Mouse (Mus musculus): Measurements from ENCODE around the gene F8. TPM values are rescaled to one million over a fixed set of nuclear protein-coding genes. Genes with fewer than 3 reads are reported as not detected.
A peak's percentile ranks its signal among the peaks of the same experiment; 100 is the strongest.
"Not testable (repeated sequence)": the region's sequence is repeated elsewhere in the genome, so short reads cannot be mapped to it uniquely, and the experiment has no call there.

The F8 gene
- polyA plus RNA-seq, 1 experiment from 2014 or later, result 1.2 TPM

GRCm38 (mm10) chrX:75155576-75156243 is 226.7 kb downstream of the F8 start:
- peak overlapping the region; percentile 36 for H3K4me3 ChIP-seq (ENCODE audit: low read depth, low read length)
- WGBS, result 20% methylated on average over 21 of the region's 49 CpGs
- H3K4me2 ChIP-seq (ENCODE audit: low read depth), result peak overlapping the region; percentile 43
- H3K27ac ChIP-seq (ENCODE audit: low read depth, low read length), result no peak overlapping the region
- no peaks in the 10 kb centered on the region for H3K9me3 ChIP-seq (ENCODE audit: control insufficient read depth, low read length)
- no peaks in the 10 kb centered on the region for H3K36me3 ChIP-seq (ENCODE audit: control insufficient read depth, insufficient read depth, low read length)
- H3K9ac ChIP-seq (ENCODE audit: low read length), result peak overlapping the region; percentile 50
- H3K4me1 ChIP-seq (ENCODE audit: control insufficient read depth, insufficient read depth, low read length), result no peaks in the 10 kb centered on the region
- H3K27me3 ChIP-seq (ENCODE audit: control insufficient read depth, insufficient read depth, low read length), result no peaks in the 10 kb centered on the region
- DNase-seq (ENCODE audit: low spot score) (peak; percentile 61), ATAC-seq (ENCODE audit: insufficient read depth, low FRiP score, low TSS enrichment) (peak; percentile 76)

GRCm38 (mm10) chrX:75152249-75152648 is 230.2 kb downstream of the F8 start:
- Histone ChIP-seq H3K27me3 (ENCODE audit: control insufficient read depth, insufficient read depth, low read length) (no peaks in the 10 kb centered on the region), H3K9me3 (ENCODE audit: control insufficient read depth, low read length) (no peaks in the 10 kb centered on the region), H3K27ac (ENCODE audit: low read depth, low read length) (no peak overlapping the region), H3K4me3 (ENCODE audit: low read depth, low read length) (no peak overlapping the region), H3K4me2 (ENCODE audit: low read depth) (no peak overlapping the region), H3K9ac (ENCODE audit: low read length) (no peak overlapping the region), H3K4me1 (ENCODE audit: control insufficient read depth, insufficient read depth, low read length) (no peaks in the 10 kb centered on the region), H3K36me3 (ENCODE audit: control insufficient read depth, insufficient read depth, low read length) (no peaks in the 10 kb centered on the region)
- WGBS, result 75% methylated on average over 1 of the region's 1 CpGs
- no peak for ATAC-seq (ENCODE audit: insufficient read depth, low FRiP score, low TSS enrichment)
- DNase-seq (ENCODE audit: low spot score), result no peak

GRCm38 (mm10) chrX:75150304-75150703 is 232.1 kb downstream of the F8 start:
- Histone ChIP-seq H3K27ac (ENCODE audit: low read depth, low read length) (no peak overlapping the region), H3K4me3 (ENCODE audit: low read depth, low read length) (no peak overlapping the region), H3K9me3 (ENCODE audit: control insufficient read depth, low read length) (no peaks in the 10 kb centered on the region), H3K9ac (ENCODE audit: low read length) (no peak overlapping the region), H3K36me3 (ENCODE audit: control insufficient read depth, insufficient read depth, low read length) (no peaks in the 10 kb centered on the region), H3K4me2 (ENCODE audit: low read depth) (no peak overlapping the region), H3K27me3 (ENCODE audit: control insufficient read depth, insufficient read depth, low read length) (no peaks in the 10 kb centered on the region), H3K4me1 (ENCODE audit: control insufficient read depth, insufficient read depth, low read length) (no peaks in the 10 kb centered on the region)
- WGBS, result 69% methylated on average over 2 of the region's 2 CpGs
- ATAC-seq (ENCODE audit: insufficient read depth, low FRiP score, low TSS enrichment) (no peak), DNase-seq (ENCODE audit: low spot score) (no peak)

GRCm38 (mm10) chrX:75148414-75148813 is 234.0 kb downstream of the F8 start:
- H3K27ac ChIP-seq (ENCODE audit: low read depth, low read length), result no peak overlapping the region
- 85% methylated on average over 4 of the region's 4 CpGs for WGBS
- ATAC-seq (ENCODE audit: insufficient read depth, low FRiP score, low TSS enrichment), result no peak

GRCm38 (mm10) chrX:75143124-75143555 is 239.3 kb downstream of the F8 start:
- H3K27me3 ChIP-seq (ENCODE audit: control insufficient read depth, insufficient read depth, low read length); H3K4me1 ChIP-seq (ENCODE audit: control insufficient read depth, insufficient read depth, low read length); ATAC-seq (ENCODE audit: insufficient read depth, low FRiP score, low TSS enrichment); H3K27ac ChIP-seq (ENCODE audit: low read depth, low read length); H3K36me3 ChIP-seq (ENCODE audit: control insufficient read depth, insufficient read depth, low read length); H3K9me3 ChIP-seq (ENCODE audit: control insufficient read depth, low read length); H3K9ac ChIP-seq (ENCODE audit: low read length): not testable (repeated sequence)
- DNase-seq (ENCODE audit: low spot score), result peak; percentile 18
- WGBS, result 15% methylated on average over 12 of the region's 42 CpGs
- peak overlapping the region; percentile 22 for H3K4me3 ChIP-seq (ENCODE audit: low read depth, low read length)
- peak overlapping the region; percentile 36 for H3K4me2 ChIP-seq (ENCODE audit: low read depth)

More at GRCm38 (mm10) chrX:75148414-75148813, 234.0 kb downstream of the F8 start:
- H3K4me3 ChIP-seq (ENCODE audit: low read depth, low read length), result no peak overlapping the region
- H3K36me3 ChIP-seq (ENCODE audit: control insufficient read depth, insufficient read depth, low read length), result no peaks in the 10 kb centered on the region
- no peak overlapping the region for H3K4me2 ChIP-seq (ENCODE audit: low read depth)
- no peak overlapping the region for H3K9ac ChIP-seq (ENCODE audit: low read length)
- H3K4me1 ChIP-seq (ENCODE audit: control insufficient read depth, insufficient read depth, low read length), result no peaks in the 10 kb centered on the region
- no peak for DNase-seq (ENCODE audit: low spot score)
- H3K27me3 ChIP-seq (ENCODE audit: control insufficient read depth, insufficient read depth, low read length), result no peaks in the 10 kb centered on the region
- no peaks in the 10 kb centered on the region for H3K9me3 ChIP-seq (ENCODE audit: control insufficient read depth, low read length)

GRCm38 (mm10) chrX:75138182-75138581 is 244.2 kb downstream of the F8 start:
- no peaks in the 10 kb centered on the region for H3K4me1 ChIP-seq (ENCODE audit: control insufficient read depth, insufficient read depth, low read length)
- 94% methylated on average over 2 of the region's 2 CpGs for WGBS
- DNase-seq (ENCODE audit: low spot score) (no peak), ATAC-seq (ENCODE audit: insufficient read depth, low FRiP score, low TSS enrichment) (no peak)
- no peak overlapping the region for H3K4me2 ChIP-seq (ENCODE audit: low read depth)
- H3K9ac ChIP-seq (ENCODE audit: low read length), result no peak overlapping the region
- H3K27me3 ChIP-seq (ENCODE audit: control insufficient read depth, insufficient read depth, low read length), result no peaks in the 10 kb centered on the region
- H3K36me3 ChIP-seq (ENCODE audit: control insufficient read depth, insufficient read depth, low read length), result no peaks in the 10 kb centered on the region
- no peak overlapping the region for H3K27ac ChIP-seq (ENCODE audit: low read depth, low read length)
- H3K4me3 ChIP-seq (ENCODE audit: low read depth, low read length), result no peak overlapping the region
- no peaks in the 10 kb centered on the region for H3K9me3 ChIP-seq (ENCODE audit: control insufficient read depth, low read length)

GRCm38 (mm10) chrX:75137729-75138128 is 244.7 kb downstream of the F8 start:
- WGBS, result 83% methylated on average over 2 of the region's 2 CpGs
- H3K4me2 ChIP-seq (ENCODE audit: low read depth), result no peak overlapping the region
- no peaks in the 10 kb centered on the region for H3K4me1 ChIP-seq (ENCODE audit: control insufficient read depth, insufficient read depth, low read length)
- H3K36me3 ChIP-seq (ENCODE audit: control insufficient read depth, insufficient read depth, low read length), result no peaks in the 10 kb centered on the region
- ATAC-seq (ENCODE audit: insufficient read depth, low FRiP score, low TSS enrichment) (no peak), DNase-seq (ENCODE audit: low spot score) (no peak)
- H3K27ac ChIP-seq (ENCODE audit: low read depth, low read length), result no peak overlapping the region
- H3K9ac ChIP-seq (ENCODE audit: low read length), result no peak overlapping the region
- no peaks in the 10 kb centered on the region for H3K9me3 ChIP-seq (ENCODE audit: control insufficient read depth, low read length)
- H3K4me3 ChIP-seq (ENCODE audit: low read depth, low read length), result no peak overlapping the region
- H3K27me3 ChIP-seq (ENCODE audit: control insufficient read depth, insufficient read depth, low read length), result no peaks in the 10 kb centered on the region

GRCm38 (mm10) chrX:75136938-75137337 is 245.5 kb downstream of the F8 start:
- Histone ChIP-seq H3K4me2 (ENCODE audit: low read depth) (no peak overlapping the region), H3K4me3 (ENCODE audit: low read depth, low read length) (no peak overlapping the region), H3K9ac (ENCODE audit: low read length) (no peak overlapping the region), H3K9me3 (ENCODE audit: control insufficient read depth, low read length) (no peaks in the 10 kb centered on the region), H3K36me3 (ENCODE audit: control insufficient read depth, insufficient read depth, low read length) (no peaks in the 10 kb centered on the region), H3K27me3 (ENCODE audit: control insufficient read depth, insufficient read depth, low read length) (no peaks in the 10 kb centered on the region), H3K4me1 (ENCODE audit: control insufficient read depth, insufficient read depth, low read length) (no peaks in the 10 kb centered on the region), H3K27ac (ENCODE audit: low read depth, low read length) (no peak overlapping the region)
- DNase-seq (ENCODE audit: low spot score) (no peak), ATAC-seq (ENCODE audit: insufficient read depth, low FRiP score, low TSS enrichment) (no peak)

- ATAC-seq (ENCODE audit: insufficient read depth, low FRiP score, low TSS enrichment), result peak; percentile 97
- Histone ChIP-seq H3K4me2 (ENCODE audit: low read depth) (peak within 1 kb of the TSS; percentile 46), H3K9me3 (ENCODE audit: control insufficient read depth, low read length) (no peaks in the 10 kb centered on the region), H3K9ac (ENCODE audit: low read length) (peak within 1 kb of the TSS; percentile 52), H3K36me3 (ENCODE audit: control insufficient read depth, insufficient read depth, low read length) (no peaks in the 10 kb centered on the region), H3K27me3 (ENCODE audit: control insufficient read depth, insufficient read depth, low read length) (no peaks in the 10 kb centered on the region), H3K4me3 (ENCODE audit: low read depth, low read length) (peak within 1 kb of the TSS; percentile 41), H3K4me1 (ENCODE audit: control insufficient read depth, insufficient read depth, low read length) (no peaks in the 10 kb centered on the region), H3K27ac (ENCODE audit: low read depth, low read length) (no peak within 1 kb of the TSS)
- peak; percentile 82 for DNase-seq (ENCODE audit: low spot score)
- 22% methylated on average over 36 of the region's 36 CpGs for WGBS
Measured at GRCm38 (mm10) chrX:75130467-75131160, 251.8 kb downstream of the F8 start, which contains the start of gene Mpp1. TSS of gene Mpp1 (minus strand) at chrX:75131016.
